Mouse (Mus musculus) splenic B cell, adult 2 months (primary cell): ENCODE results near the gene Slc16a7.

Source experiments
- DNase-seq: peaks from one replicate; pipeline ENCODE4 v3.0.0-alpha.2; 2011; ENCODE audit warnings: low read depth, low spot score
- H3K27me3 ChIP-seq: 2 replicates; pipeline ENCODE4 v1.6.1; 2012; ENCODE audit warnings: mild to moderate bottlenecking, low read length, moderate library complexity, mixed read lengths; ENCODE audit not compliant: control insufficient read depth, poor library complexity, insufficient read depth, severe bottlenecking
- H3K36me3 ChIP-seq: 2 replicates; pipeline ENCODE4 v1.6.1; 2012; ENCODE audit warnings: mild to moderate bottlenecking, low read length, moderate library complexity, mixed read lengths; ENCODE audit not compliant: control insufficient read depth, poor library complexity, insufficient read depth, severe bottlenecking

Slc16a7 gene

DNA sequence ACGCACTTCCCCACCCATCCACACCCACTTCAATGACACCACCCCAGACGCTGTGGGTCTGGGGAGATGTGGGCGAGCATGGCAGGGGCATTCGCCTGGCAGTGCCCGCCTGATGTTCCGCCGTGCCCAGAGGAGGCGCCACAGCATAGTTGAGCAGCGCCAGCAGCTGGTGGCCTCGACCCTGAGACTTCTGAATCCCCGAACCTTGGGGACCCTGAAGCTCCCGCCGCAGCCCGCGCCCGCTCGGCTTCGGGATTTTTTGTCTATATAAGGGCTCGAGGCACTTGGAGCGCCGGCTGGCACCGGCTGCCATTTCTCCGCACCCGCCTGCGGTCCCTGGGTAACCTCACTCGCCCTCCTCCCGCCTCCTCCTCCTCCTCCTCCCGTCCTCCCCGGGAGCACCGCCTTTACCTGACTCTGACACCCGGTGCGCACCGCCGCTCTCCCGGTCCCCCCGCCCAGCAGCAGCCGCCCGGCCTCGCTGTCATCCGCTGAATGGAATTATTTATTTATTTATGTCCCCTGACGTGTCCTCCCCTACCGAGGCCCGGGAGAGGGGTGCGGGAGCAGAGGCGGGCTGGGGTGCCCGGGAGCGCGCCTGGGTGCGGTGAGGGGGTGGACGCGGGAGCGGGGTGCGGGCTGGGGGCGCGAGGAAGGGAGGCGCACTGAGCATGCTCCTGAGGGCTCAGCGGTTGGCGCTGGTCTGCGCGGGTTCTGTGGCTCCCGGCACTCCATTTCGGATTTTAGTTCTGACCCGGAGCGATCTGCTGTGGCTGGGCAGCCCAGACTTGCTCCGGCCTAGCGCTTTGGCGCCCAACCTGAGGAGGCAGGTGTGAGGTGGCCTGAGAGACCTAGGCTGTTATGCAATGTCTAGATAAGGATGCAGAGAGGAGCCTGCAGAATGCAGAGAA is at the start of gene Slc16a7:
TSS of gene Slc16a7 (minus strand) at position 590 of the 911 bp plus-strand sequence.
- H3K36me3 ChIP-seq, result no peaks in the 10 kb centered on the region; the same call in 1 of the 2 replicates
- peak; percentile 76 for DNase-seq

DNA sequence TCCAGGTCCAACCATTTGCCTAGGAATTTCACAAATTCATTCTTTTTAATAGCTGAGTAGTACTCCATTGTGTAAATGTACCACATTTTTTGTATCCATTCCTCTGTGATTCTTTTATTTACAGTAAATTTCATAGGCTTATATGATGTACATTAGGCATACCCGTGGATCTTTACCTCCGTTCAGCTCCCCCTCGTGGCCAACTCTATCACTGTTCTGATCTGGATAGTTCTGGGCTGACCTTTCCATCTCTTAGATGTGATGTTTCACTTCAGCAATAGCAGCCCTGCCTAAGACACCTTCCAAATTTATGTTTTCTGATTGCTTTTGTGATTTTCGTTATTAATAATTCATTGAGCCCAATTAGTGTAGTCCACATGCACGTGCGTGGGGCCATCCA is 29.5 kb upstream of the Slc16a7 start:
- H3K27me3 ChIP-seq, result no peaks in the 10 kb centered on the region
- H3K36me3 ChIP-seq, result no peaks in the 10 kb centered on the region
- peak; percentile 60 for DNase-seq

More for the DNA sequence above, at the start of gene Slc16a7:
- H3K27me3 ChIP-seq, result no peaks in the 10 kb centered on the region

DNA sequence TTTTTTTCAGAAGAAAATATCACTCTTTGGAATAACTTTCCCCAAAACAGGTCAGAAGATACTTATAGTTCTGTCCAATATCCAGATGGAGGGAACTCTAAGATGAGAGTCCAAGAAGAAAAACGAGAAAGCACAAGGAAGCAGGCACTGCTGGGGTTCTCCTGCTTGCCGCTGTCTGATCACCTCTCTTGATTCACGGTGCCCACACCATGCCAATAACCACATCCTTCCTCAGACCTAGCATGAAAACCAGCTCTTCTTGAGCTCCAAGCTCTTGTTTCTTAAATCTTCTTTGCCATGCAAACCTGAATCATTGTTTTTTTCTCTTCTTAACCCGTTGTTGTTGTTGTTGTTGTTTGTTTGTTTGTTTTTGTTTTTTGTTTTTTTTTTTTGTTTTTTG is 10.5 kb upstream of the Slc16a7 start:
- no peak for DNase-seq
- no peaks in the 10 kb centered on the region for H3K36me3 ChIP-seq
- H3K27me3 ChIP-seq, result no peaks in the 10 kb centered on the region

DNA sequence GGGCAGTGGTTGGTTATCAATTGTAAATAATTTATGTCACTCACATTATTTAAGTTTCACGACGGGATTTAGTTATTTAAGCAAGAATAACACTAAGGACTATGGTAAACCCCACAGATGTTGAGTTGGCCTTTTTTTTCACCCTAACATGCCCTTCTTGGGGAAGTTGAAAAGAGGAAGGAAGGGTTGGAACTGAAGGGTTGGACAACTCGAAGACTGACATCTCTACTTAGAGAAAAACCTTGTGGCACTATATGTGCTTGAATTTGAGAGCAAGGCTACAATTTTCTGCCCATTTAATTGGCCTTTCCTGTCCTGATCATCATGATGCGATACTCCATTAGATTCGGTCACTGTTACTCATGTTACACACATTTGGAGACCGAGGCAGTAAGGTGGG is 746 bp upstream of the Slc16a7 start:
- H3K36me3 ChIP-seq, result no peaks in the 10 kb centered on the region; the same call in 1 of the 2 replicates
- peak; percentile 74 for DNase-seq
- H3K27me3 ChIP-seq, result no peaks in the 10 kb centered on the region

DNA sequence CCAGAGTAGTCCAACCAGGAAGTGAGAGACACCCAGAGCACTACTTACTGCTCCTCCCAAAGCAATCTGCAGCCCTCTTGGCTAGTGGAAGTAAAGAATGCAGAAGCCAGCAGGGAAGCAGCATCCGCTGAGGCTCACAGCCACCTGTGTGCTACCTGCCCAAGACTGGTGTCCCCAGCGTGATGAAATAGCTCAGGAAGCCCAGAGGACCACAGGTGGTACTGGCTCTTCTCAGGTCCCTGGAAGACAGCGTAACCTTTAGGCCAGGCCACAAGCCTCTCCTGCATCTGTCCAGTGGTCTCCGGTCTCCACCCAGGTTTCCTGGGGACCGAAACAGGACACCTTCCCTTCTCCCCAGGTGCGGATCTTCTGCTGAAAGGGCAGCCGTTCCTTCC is 787 bp downstream of the Slc16a7 start:
- peak; percentile 52 for DNase-seq
- no peaks in the 10 kb centered on the region for H3K27me3 ChIP-seq
- no peaks in the 10 kb centered on the region; the same call in 1 of the 2 replicates for H3K36me3 ChIP-seq

DNA sequence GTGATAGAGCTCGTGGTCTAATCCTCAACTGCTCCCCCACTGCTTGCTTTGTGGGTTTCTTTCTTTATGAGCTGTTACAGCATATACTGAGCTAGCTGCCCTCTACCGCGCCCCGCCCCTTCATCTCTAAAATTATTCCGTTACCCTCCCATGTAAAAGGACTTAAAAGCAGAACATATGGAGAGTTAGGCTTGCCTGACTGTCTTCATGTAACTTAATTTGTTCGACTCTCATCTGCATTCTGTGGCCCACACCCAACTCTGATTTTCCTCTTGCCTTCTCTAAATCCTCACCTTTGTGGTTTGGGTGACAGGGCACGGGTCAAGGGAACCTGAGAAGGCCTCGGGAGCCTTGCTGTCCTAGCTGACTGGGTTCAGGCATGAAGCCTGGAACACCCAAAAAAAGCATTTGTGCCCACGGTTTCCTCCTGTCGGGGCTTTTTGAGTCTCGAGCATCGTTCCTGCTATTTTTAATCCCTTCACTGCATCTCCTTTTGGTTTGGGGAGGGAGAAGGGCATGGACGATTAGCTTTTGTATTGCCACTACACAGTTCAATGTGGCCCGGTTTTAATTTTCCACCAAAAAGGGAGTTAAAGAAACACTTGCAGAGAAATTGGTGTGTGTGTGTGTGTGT is 1.4 kb downstream of the Slc16a7 start:
- no peaks in the 10 kb centered on the region; the same call in 1 of the 2 replicates for H3K36me3 ChIP-seq

DNA sequence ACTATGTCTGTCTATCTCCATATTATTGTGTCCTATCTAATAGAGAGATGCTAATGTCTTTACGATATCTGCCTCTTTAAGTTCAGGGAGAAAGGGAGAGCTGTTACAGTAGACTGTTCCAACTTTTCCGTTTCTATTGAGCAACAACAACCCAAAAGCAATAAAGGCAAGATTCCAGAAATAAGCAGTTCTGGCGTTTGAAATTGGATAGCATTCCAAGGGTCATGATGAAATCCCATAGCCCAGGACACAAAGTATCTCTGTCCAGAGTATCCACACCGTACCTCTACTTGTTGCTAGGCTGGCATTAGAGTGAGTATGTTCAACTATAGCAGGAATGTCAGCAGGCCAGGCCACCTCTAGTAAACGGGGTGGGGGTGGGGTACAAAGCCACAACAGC is 13.7 kb downstream of the Slc16a7 start:
- Histone ChIP-seq H3K36me3 (no peaks in the 10 kb centered on the region), H3K27me3 (no peaks in the 10 kb centered on the region)
- DNase-seq, result no peak

More for the DNA sequence above, 1.4 kb downstream of the Slc16a7 start:
- no peaks in the 10 kb centered on the region for H3K27me3 ChIP-seq
- DNase-seq, result peak; percentile 39

DNA sequence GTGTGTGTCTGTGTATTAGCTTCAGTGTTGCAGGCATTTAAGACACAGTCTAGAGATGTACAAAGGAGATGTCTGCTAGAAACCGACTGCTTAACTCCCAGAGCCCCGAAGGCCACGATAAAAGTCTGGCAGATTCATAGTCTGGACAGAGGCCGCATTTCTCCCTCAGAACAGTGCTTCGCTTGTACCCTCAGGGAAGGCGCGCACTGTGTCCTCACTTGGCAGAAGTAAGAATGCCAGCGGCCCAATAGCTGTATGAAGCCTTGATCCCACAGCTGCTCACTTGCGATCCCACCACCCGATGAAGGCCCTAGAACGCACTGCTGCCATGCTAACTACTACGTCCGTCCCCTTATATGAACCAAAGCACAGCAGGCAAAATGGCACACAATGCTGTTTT is 16.6 kb downstream of the Slc16a7 start:
- H3K27me3 ChIP-seq, result no peaks in the 10 kb centered on the region
- no peaks in the 10 kb centered on the region for H3K36me3 ChIP-seq
- DNase-seq, result no peak

DNA sequence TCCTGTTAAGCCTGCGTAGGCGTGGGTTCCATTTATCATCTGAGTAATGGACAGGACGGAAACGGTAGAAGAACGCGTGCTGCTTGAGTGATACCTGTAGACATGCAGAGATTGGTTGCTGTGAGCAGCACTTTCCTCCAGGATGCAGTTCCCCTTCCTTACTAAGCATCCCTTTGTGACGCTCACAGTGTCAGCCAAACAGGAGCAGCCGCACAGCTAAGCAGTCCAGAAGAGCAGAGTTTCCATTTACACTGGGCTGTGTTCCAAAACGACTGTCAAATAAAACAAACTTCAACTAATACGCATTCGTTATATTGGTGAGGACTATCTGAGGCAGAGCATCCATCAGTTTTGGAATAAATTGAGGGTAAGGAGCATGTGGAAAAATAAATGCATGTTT is 17.8 kb downstream of the Slc16a7 start:
- no peak for DNase-seq
- no peaks in the 10 kb centered on the region for H3K27me3 ChIP-seq
- H3K36me3 ChIP-seq, result no peaks in the 10 kb centered on the region

DNA sequence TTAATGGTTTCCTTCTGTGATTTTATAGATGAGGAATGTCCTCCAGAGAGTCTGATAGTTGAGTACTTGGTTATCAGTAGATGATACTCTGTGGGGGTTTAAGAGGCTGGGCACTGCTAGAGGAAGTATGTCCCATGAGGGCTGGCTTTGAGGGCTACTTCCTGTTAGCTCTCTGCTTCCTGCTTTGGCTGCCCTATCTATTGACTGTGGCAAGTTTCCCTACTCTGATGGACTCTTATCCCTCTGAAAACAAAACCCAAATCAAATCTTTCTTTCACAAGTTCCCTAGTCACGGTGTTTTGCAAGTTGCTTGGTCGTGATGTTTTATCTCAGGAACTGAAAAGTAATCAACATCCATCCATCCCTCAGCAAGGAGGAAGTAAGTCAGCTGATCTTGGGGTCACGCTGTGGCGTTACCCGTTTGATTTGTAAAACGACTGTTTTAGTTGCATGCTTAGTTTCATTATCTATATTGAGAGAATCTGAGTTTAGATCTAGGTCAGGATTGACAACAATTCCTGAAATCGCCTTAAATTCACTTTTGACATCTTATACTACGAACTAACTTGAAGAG is 19.1 kb downstream of the Slc16a7 start:
- peak; percentile 82 for DNase-seq
- no peaks in the 10 kb centered on the region for H3K27me3 ChIP-seq
- H3K36me3 ChIP-seq, result no peaks in the 10 kb centered on the region

DNA sequence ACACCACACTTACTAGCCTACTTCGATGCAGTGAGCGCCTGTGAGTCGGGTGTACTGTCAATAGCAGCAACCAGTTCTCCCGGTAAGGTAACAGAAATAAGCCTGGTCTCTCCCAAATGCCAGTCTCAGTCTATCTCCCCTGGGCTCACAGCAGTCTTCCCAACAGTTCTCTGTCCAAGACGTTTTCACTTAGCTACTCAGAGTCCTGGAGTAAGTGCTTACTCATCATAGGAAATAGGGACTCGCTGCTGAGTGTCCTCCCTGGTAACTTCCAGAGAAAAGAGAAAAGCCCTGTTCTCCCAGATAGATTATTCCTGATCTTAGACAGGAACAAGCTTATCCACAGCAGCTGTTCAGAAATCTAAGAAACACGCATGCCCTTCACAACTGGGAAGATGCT is 30.8 kb downstream of the Slc16a7 start:
- no peaks in the 10 kb centered on the region for H3K27me3 ChIP-seq
- no peak for DNase-seq
- no peaks in the 10 kb centered on the region for H3K36me3 ChIP-seq

DNA sequence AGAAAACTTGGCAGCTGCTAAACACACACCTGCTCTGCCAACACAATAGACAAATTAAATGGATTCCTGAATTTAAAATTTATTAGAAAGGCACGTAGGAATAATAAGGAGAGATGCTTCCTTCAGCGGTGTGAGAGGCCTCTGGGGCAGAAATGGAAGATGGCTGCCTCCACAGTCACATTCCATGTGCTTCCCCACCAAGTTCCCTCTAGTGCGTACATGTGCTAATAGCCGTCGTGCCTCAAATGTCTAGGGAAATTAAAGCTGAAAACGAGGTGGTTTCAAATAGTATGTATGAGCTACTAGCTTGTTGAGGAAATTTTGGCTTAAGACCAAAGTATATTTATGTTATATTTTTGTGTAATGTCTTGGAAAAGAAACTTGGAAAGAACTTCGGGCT is 36.5 kb downstream of the Slc16a7 start:
- no peak for DNase-seq
- Histone ChIP-seq H3K36me3 (no peaks in the 10 kb centered on the region), H3K27me3 (no peaks in the 10 kb centered on the region)

DNA sequence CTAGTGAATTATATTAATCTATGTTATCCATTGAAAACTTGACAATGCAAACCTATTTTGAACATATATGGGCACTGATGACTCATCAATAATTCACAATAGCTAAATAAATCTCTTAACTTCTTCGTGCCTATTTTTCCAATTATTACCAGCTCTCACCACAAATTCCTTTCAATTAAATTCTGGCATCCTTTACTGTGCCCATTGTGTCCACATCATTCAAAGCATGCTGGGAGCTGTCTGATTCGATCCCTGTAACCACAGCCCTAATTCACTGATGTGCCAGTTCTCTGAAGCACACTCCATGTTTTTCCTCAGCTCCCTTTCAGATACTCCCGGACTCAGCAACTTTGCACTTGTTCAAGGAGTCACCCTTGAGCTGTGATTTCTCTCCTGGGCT is 41.1 kb downstream of the Slc16a7 start:
- Histone ChIP-seq H3K27me3 (no peaks in the 10 kb centered on the region), H3K36me3 (no peaks in the 10 kb centered on the region)
- no peak for DNase-seq

DNA sequence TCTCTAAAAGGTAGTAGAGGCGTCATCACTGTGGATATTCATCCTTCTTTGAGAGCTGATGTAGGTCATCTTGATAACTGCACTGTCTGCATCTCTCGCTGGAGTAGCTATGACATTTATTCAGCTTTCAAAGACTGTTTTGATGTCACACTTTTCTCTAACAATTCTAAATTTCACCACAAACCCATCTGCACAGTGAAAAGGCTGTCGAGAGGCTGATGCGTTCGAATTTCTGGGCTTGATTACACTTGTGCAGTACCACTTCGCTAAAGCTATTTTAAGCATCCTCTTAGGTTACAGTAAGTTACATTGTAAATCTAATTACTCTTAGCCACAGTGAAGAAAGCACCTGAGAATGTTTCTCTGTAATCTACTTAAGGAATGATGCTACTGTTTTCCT is 42.1 kb downstream of the Slc16a7 start:
- no peak for DNase-seq
- Histone ChIP-seq H3K27me3 (no peaks in the 10 kb centered on the region), H3K36me3 (no peaks in the 10 kb centered on the region)

DNA sequence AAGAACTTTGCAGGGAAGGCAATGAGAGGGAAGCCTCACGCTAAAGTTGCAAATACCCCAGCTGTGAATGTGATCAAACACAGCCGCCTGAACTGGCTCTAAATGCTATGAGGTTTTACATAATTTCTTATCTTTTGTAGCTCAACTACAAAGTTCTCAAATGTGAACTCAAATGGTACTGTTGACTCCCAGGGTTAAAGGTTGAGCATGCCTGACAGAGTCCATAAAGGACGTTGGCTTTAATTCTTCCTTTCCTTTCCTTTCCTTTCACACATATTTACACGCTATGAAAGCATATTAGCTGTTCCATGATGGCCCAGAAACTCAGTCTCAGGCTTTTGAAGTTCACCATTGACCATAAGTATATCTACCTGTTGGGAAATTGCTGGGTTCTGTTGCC is 42.9 kb downstream of the Slc16a7 start:
- Histone ChIP-seq H3K27me3 (no peaks in the 10 kb centered on the region), H3K36me3 (no peaks in the 10 kb centered on the region)
- no peak for DNase-seq
